Mouse (Mus musculus): Measurements from ENCODE around the gene Ppp4r1. TPM values are rescaled to one million over a fixed set of nuclear protein-coding genes. Genes with fewer than 3 reads are reported as not detected.

Gene Ppp4r1
- total and polyA plus RNA-seq, 3 experiments, result 21.8 to 313 (median 34.3) TPM

- Histone ChIP-seq H3K27ac (ENCODE audit: control insufficient read depth, low read depth, low read length) (no peak overlapping the region), H3K9me3 (replicated peaks; ENCODE audit: insufficient read depth, low read length) (no peaks in the 10 kb centered on the region), H3K27me3 (ENCODE audit: control insufficient read depth in 1 of 2, insufficient read depth in 2 of 2, low read length in 2 of 2) (no peaks in the 10 kb centered on the region), H3K4me3 (ENCODE audit: control insufficient read depth in 1 of 2, insufficient read depth in 1 of 2, low read depth in 2 of 2, low read length in 2 of 2) (no peak overlapping the region), H3K36me3 (ENCODE audit: control insufficient read depth in 1 of 2, insufficient read depth in 2 of 2, low read length in 2 of 2) (no peaks in the 10 kb centered on the region), H3K9ac (ENCODE audit: control insufficient read depth, low read depth, low read length, poor library complexity, severe bottlenecking) (no peak overlapping the region), H3K4me1 (ENCODE audit: control insufficient read depth in 1 of 2, insufficient read depth in 2 of 2, low read length in 2 of 2) (0 out of 4 replicates have a peak, but pooled peaks cover 0 to 2% of the 10 kb centered on the region in 2 experiments), H3K79me2 (ENCODE audit: control insufficient read depth, insufficient read depth, low read length, poor library complexity) (peaks cover 2% of the 10 kb centered on the region)
- no peak for TF ChIP-seq POLR2AphosphoS5 (IDR thresholded peaks at IDR 0.05; ENCODE audit: borderline replicate concordance, low read depth, low read length)
- TF ChIP-seq JUND (IDR thresholded peaks at IDR 0.05; ENCODE audit: low read depth, low read length), result no peak
- TF ChIP-seq RAD21 (IDR thresholded peaks at IDR 0.05; ENCODE audit: low read depth, low read length), result no peak
- no peak for TF ChIP-seq MAFK (IDR thresholded peaks at IDR 0.05; ENCODE audit: borderline replicate concordance, low read depth, low read length)
- no peak for TF ChIP-seq NELFE (IDR thresholded peaks at IDR 0.05; ENCODE audit: low read depth, low read length)
- no peak for TF ChIP-seq RCOR1 (IDR thresholded peaks at IDR 0.05; ENCODE audit: low read depth, low read length)
- DNase-seq (ENCODE audit: low read depth, low spot score), result no peak
These were observed 107.1 kb downstream of the Ppp4r1 start for GRCm38 (mm10) chr17:65889476-65889875.

Other genes starting within 250 kb of the Ppp4r1 start
- gene Tmem232, start 241.8 kb upstream of the Ppp4r1 start, total RNA-seq (2012; rRNA removed), result not detected in 2 replicates
- under 1 TPM in 1 of 2 experiments, not detected in 1; 0.04 TPM for gene Tmem232, start 241.8 kb upstream of the Ppp4r1 start, polyA plus RNA-seq (2012; ENCODE audit: insufficient read depth in 1 of 2, insufficient read length in 2 of 2, low read depth in 1 of 2, low replicate concordance in 2 of 2, missing spikeins in 1 of 2)
- gene Vapa, start 169.0 kb upstream of the Ppp4r1 start, total RNA-seq (2012; rRNA removed), result 56.7 and 60.2 TPM in 2 replicates
- 100 to 1,000 TPM in 1 of 2 experiments, 10 to 100 TPM in 1; 85.3 to 507 TPM for gene Vapa, start 169.0 kb upstream of the Ppp4r1 start, polyA plus RNA-seq (2012; ENCODE audit: insufficient read depth in 1 of 2, insufficient read length in 2 of 2, low read depth in 1 of 2, low replicate concordance in 2 of 2, missing spikeins in 1 of 2)
- not detected in 2 replicates for gene Txndc2, start 140.4 kb upstream of the Ppp4r1 start, total RNA-seq (2012; rRNA removed)
- not detected for gene Txndc2, start 140.4 kb upstream of the Ppp4r1 start, polyA plus RNA-seq (2012; ENCODE audit: insufficient read depth in 1 of 2, insufficient read length in 2 of 2, low read depth in 1 of 2, low replicate concordance in 2 of 2, missing spikeins in 1 of 2)
- 17.9 and 25.7 TPM in 2 replicates for gene Rab31, start 9.8 kb upstream of the Ppp4r1 start, total RNA-seq (2012; rRNA removed)
- gene Rab31, start 9.8 kb upstream of the Ppp4r1 start, polyA plus RNA-seq (2012; ENCODE audit: insufficient read depth in 1 of 2, insufficient read length in 2 of 2, low read depth in 1 of 2, low replicate concordance in 2 of 2, missing spikeins in 1 of 2), result 10 to 100 TPM in 1 of 2 experiments, not detected in 1; 23.6 TPM
- 53.2 and 57.7 TPM in 2 replicates for gene Ralbp1, start 103.2 kb downstream of the Ppp4r1 start, total RNA-seq (2012; rRNA removed)
- gene Ralbp1, start 103.2 kb downstream of the Ppp4r1 start, polyA plus RNA-seq (2012; ENCODE audit: insufficient read depth in 1 of 2, insufficient read length in 2 of 2, low read depth in 1 of 2, low replicate concordance in 2 of 2, missing spikeins in 1 of 2), result 10 to 100 TPM in 1 of 2 experiments, not detected in 1; 69.6 TPM
- 11.9 and 17.0 TPM in 2 replicates for gene Twsg1, start 168.7 kb downstream of the Ppp4r1 start, total RNA-seq (2012; rRNA removed)
- gene Twsg1, start 168.7 kb downstream of the Ppp4r1 start, polyA plus RNA-seq (2012; ENCODE audit: insufficient read depth in 1 of 2, insufficient read length in 2 of 2, low read depth in 1 of 2, low replicate concordance in 2 of 2, missing spikeins in 1 of 2), result 10 to 100 TPM in 1 of 2 experiments, not detected in 1; 17.7 TPM

All from MEL (cell line).